Mouse (Mus musculus) kidney, embryonic 15.5 days (tissue): ENCODE data around the gene Gm12355. TPM values are rescaled to one million over a fixed set of nuclear protein-coding genes. Genes with fewer than 3 reads are reported as not detected.

Experiments
- polyA plus RNA-seq: library from polyadenylated mRNA; unstranded; fragments of >200 nt; fragmentation: Nextera tagmentation; extraction: Ambion mirVana; gene quantifications from 2 replicates; pipeline ENCODE4 v1.2.1, GENCODE M21; 2015

Gm12355 gene
- polyA plus RNA-seq, 1 experiment from 2014 or later, result 1.5 TPM

Other genes with a start within 250 kb of the Gm12355 start
- 2.5 and 3.5 TPM in 2 replicates for gene Tcap, start 241.8 kb downstream of the Gm12355 start, polyA plus RNA-seq
- gene Pnmt, start 239.2 kb downstream of the Gm12355 start, polyA plus RNA-seq, result 2.7 and 3.8 TPM in 2 replicates
- gene Pgap3, start 225.2 kb downstream of the Gm12355 start, polyA plus RNA-seq, result 16.9 and 17.5 TPM in 2 replicates
- 46.2 and 48.0 TPM in 2 replicates for gene Erbb2, start 213.2 kb downstream of the Gm12355 start, polyA plus RNA-seq
- gene Mien1, start 186.7 kb downstream of the Gm12355 start, polyA plus RNA-seq, result 101 and 106 TPM in 2 replicates
- gene Grb7, start 179.3 kb downstream of the Gm12355 start, polyA plus RNA-seq, result 68.8 and 69.8 TPM in 2 replicates
- 0.43 and 0.44 TPM in 2 replicates for gene Ikzf3, start 79.6 kb downstream of the Gm12355 start, polyA plus RNA-seq
- gene Zpbp2, start 74.6 kb downstream of the Gm12355 start, polyA plus RNA-seq, result 0.12 and 0.27 TPM in 2 replicates
- 59.4 and 61.1 TPM in 2 replicates for gene Ormdl3, start 38.3 kb downstream of the Gm12355 start, polyA plus RNA-seq
- gene Lrrc3c, start 27.4 kb downstream of the Gm12355 start, polyA plus RNA-seq, result not detected in 2 replicates
- not detected in 2 replicates for gene Gsdma3, start 699 bp upstream of the Gm12355 start, polyA plus RNA-seq
- gene Gsdma2, start 21.1 kb upstream of the Gm12355 start, polyA plus RNA-seq, result not detected in 2 replicates
- gene Gsdma, start 38.7 kb upstream of the Gm12355 start, polyA plus RNA-seq, result 0.06 and 0.13 TPM in 2 replicates
- gene Psmd3, start 56.9 kb upstream of the Gm12355 start, polyA plus RNA-seq, result 262 and 280 TPM in 2 replicates
- 0.23 TPM in 1 of 2 replicates, not detected in the other for gene Csf3, start 75.6 kb upstream of the Gm12355 start, polyA plus RNA-seq
- gene Med24, start 103.8 kb upstream of the Gm12355 start, polyA plus RNA-seq, result 58.2 and 64.7 TPM in 2 replicates
- gene Thra, start 115.0 kb upstream of the Gm12355 start, polyA plus RNA-seq, result 21.7 and 26.9 TPM in 2 replicates
- 2.0 and 2.3 TPM in 2 replicates for gene Nr1d1, start 149.7 kb upstream of the Gm12355 start, polyA plus RNA-seq
- 25.1 and 25.8 TPM in 2 replicates for gene Msl1, start 169.9 kb upstream of the Gm12355 start, polyA plus RNA-seq
- gene Casc3, start 179.2 kb upstream of the Gm12355 start, polyA plus RNA-seq, result 40.6 and 40.8 TPM in 2 replicates
- 1.6 and 1.7 TPM in 2 replicates for gene Rapgefl1, start 211.1 kb upstream of the Gm12355 start, polyA plus RNA-seq
- 4.2 and 5.2 TPM in 2 replicates for gene Wipf2, start 238.0 kb upstream of the Gm12355 start, polyA plus RNA-seq